Mouse (Mus musculus) lung, postnatal 25 days (tissue): ENCODE data around the gene Pik3r6.
A peak's percentile ranks its signal among the peaks of the same experiment; 100 is the strongest.

Experiments used
- DNase-seq: peaks from one replicate; pipeline ENCODE4 v3.0.0; 2022; ENCODE audit warnings: low spot score

The Pik3r6 gene

DNA sequence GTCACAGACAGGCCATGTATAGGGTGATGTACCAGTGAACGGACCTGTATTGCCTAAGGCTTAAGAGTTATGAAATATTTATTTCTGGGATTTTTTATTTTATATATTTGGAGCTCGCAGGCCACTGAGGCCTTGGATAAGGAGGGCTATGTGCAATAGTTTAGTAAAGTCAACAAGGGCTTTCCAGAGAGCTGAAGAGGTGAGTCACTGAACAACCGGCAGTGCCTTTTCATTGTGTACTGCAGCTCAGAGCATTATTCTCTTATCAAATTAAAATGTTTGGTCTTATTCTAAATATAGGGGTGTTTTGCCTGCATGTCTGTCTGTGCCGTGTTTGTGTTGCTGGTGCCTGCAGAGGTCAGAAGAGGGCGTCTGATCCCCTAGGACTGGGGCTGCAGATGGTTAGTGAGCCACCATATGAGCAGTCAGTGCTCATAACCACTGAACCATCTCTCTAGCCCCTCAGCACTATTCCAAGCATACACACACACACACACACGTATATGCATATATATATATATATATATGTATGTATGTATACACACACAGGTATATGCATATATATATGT is 14.5 kb upstream of the Pik3r6 start:
- DNase-seq = no peak

- DNase-seq = no peak
These were observed 13.6 kb upstream of the Pik3r6 start for GRCm38 (mm10) chr11:68489236-68489635.

- no peak for DNase-seq
These were observed 10.2 kb upstream of the Pik3r6 start for GRCm38 (mm10) chr11:68492592-68492991.

DNA sequence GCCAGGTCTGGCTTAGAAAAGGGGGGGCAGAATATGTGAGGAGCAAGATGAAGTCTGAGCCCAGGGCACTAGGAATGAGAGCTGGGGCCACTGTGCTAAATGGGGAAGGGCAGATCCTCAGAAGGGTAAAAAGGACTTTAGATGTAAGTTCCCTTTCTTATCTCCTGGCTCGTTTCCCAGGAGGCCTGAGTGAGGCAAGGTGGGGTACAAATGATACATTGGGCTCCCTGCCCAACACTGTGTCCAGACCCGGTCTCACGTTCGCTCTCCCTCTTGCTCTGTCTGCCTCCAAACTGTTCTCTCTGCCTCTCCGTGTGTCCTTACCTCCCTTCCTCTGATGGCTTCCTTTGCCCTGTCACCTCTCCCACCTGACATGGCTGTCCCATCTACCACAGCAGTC is 9.1 kb upstream of the Pik3r6 start:
- DNase-seq = no peak

DNA sequence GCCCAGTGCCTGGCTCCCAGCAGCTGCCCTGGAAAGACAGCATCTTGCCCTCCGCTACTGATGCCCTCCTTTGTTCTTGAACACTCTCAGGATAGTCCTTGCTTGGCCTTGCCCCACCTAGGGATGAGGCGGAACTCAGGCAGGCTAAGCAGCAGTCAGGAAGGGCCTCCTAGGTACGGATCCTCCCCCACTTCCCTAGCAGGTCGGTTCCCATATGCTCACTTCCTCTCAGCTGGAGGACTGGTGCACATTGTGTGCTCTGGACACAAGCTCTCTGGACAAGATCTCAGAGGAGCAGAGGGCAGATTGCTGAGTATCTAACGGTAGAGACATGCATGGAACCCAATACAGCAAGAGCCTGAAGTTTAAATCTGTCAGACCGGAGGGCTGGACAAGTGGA is 5.7 kb upstream of the Pik3r6 start:
- no peak for DNase-seq

GRCm38 (mm10) chr11:68498517-68498916 is 4.3 kb upstream of the Pik3r6 start:
- DNase-seq = no peak

DNA sequence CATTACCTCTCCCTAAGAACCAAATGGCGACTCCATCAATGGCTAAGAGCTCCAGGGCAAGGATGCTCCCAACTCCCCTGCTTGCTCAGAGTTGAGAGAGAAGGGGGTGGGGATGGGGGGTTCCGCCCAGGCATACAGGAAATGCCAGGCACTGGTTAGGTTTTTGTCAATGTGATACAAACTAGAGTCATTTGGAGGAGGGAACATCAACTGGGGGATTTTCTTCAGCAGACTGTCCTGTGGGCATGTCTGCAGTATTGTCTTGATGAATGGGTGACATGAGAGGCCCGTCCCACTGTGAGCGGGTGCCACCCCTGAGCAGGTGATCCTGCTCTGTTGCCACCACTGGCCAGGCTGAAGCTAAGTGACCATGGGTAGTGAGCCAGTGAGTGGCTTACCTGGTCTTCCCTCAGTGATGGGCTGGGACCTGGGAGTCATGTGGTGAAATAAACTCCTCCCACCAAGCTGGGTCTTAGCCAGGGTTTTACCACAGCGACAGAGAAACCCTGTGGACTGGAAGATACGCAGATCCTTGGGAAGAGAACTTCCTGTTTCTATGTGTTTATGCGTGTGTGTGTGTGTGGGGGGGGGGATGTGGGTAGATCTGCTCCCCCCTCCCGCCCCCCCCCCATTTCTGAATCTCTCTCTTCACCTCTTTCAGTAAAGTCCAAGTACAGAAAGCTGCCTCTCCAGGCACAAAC is 3.7 kb upstream of the Pik3r6 start:
- no peak for DNase-seq

DNA sequence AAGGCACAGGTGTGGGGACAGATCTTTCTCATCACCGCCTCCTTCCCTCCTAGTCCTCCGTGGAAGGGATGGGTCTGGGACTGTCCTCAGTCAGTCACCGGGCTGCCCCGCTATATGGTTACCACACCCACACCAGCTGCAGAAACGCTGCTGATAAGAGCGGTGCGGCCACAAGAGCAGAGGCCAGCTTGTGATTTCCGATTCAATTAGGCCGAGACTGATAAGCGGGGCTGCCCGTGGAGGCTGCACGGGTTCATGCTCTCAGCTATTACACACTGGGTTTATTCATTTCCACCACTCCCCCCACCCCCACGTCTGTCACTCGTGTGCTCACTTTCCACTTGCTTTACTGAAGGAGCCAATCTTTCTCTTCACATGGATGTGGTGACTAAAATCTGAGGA is 1.9 kb upstream of the Pik3r6 start:
- no peak for DNase-seq

- DNase-seq = no peak
These were observed 411 bp upstream of the Pik3r6 start for GRCm38 (mm10) chr11:68502408-68502807.

GRCm38 (mm10) chr11:68504913-68505312 is 2.1 kb downstream of the Pik3r6 start:
- DNase-seq = no peak

DNA sequence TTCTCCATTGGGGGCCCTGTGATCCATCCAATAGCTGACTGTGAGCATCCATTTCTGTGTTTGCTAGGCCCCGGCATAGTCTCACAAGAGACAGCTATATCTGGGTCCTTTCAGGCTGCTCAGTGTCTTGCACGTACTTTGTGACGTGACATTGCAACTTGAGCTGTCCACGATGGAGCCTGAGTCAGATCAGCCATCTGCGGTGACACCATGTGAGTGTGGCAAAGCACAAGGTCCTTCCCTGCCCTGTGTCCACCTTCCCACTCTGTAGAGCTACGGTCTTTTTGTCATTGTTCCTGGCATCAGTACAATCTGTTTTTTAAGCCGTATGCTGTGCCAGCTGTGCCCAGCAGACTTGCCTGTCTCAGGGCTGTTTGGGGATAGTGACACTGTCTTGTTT is 4.4 kb downstream of the Pik3r6 start:
- no peak for DNase-seq

GRCm38 (mm10) chr11:68508619-68509018 is 5.8 kb downstream of the Pik3r6 start:
- no peak for DNase-seq

- no peak for DNase-seq
These were observed 6.4 kb downstream of the Pik3r6 start for GRCm38 (mm10) chr11:68509194-68509593.

DNA sequence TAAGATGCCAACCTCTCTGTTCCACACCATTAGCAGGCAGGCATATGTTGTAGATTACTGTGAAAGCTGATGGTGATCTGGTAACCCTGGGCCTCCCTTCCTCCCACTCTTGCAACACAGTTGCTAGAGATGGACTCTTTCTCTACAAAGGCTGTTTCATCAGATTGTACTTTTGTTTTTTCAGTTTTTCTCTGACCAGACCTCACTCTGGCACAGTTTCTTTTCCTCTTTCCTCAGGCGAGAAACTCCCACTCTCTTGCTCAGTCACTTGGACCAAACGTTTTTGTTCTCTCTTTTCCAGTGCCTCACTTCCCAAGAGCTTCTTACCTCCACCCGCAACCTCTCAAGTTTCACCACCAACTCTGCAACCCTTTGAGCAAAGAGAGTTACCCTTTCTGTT is 11.2 kb downstream of the Pik3r6 start:
- peak; percentile 21 for DNase-seq

DNA sequence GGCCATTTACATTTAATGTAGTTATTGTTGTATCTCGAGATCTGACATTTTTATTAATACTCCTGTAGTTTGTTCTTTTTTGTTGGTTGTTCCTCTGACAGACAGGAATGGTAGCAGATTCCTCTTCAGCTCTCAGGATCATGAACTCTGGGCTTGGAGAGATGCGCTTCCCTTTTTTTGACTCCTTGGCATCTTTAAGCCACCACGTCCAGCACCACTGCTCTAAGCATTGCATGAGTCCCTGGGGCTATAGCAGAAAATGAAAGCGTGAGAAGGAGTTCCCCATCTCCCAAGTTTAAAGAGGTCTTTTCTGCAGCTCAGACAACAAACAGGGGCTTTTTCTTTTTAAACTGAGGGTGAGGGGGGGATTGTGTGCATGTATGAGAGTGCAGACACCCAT is 16.5 kb downstream of the Pik3r6 start:
- no peak for DNase-seq

GRCm38 (mm10) chr11:68519815-68520214 is 17.0 kb downstream of the Pik3r6 start:
- no peak for DNase-seq

DNA sequence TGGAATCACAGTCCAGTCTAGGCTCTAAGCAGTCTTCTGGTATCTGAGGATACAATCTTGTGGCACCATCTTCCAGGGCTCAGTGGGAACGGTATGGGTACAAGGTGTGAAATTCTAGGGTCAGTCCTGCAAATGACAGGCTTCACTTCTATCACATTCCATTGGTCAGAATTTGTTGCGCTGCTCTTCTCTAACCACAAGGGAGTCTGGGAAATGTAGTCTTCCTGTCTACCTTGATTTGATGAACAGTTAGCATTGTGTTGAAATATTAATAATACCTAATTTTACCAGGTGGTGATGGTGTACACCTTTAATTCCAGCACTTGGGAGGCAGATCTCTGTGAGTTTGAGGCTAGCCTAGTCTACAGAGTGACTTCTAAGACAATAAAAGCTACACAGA is 17.6 kb downstream of the Pik3r6 start:
- DNase-seq = no peak

- DNase-seq = no peak
These were observed 18.5 kb downstream of the Pik3r6 start for GRCm38 (mm10) chr11:68521352-68521751.

DNA sequence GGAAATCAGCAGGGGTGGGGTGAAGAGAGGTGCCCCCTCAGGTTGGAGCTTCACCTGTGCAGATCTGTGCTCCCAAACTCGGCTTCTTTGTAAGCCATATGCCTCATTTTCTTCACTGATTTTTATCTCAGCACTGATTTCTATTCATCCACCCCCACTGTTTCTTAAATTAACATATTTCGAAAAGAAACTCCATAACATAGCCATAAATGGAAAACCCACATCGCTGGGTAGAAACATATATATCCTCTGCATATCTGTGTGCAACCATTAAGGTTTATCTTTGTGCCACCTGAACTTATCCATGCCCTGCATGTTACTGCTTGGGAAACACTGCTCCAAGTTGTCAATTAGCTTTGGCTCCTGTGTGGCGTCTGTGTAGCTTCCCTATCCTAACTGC is 23.6 kb downstream of the Pik3r6 start:
- DNase-seq = no peak

DNA sequence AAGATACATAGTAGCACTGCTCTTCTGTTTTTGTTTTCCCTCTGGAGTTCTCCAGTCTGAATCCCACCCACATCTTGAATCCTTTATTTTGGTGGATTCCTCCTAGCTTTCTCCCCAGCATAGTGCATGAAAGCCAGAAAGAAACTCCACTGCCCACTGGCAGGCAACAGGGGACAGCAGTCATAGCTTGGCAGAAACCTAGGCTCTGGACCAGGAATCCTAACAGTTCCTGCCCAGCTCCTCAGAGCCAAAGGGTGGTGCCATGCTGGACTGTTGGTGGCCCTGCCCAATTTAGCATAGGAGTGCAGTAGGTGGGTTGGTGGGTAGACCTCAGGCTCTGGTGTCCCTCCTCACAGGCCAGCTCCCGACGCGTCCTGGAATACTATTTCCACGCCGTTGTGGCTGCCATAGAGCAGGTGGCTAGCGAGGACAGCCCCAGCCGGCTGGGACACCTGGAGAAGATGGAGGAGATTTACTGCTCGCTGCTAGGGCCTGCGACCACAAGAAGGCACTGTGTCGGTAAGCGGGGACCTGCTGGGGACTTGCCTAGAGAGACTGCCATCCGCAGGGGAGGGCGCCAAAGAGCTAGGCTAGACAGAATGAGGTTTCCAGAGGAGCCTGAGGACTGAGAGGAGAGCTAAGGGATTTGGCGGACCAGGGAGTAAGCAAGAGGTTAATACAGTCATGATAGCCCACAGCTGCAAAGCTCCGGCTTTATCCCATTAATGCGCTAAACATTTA is 28.4 kb downstream of the Pik3r6 start:
- peak; percentile 52 for DNase-seq

DNA sequence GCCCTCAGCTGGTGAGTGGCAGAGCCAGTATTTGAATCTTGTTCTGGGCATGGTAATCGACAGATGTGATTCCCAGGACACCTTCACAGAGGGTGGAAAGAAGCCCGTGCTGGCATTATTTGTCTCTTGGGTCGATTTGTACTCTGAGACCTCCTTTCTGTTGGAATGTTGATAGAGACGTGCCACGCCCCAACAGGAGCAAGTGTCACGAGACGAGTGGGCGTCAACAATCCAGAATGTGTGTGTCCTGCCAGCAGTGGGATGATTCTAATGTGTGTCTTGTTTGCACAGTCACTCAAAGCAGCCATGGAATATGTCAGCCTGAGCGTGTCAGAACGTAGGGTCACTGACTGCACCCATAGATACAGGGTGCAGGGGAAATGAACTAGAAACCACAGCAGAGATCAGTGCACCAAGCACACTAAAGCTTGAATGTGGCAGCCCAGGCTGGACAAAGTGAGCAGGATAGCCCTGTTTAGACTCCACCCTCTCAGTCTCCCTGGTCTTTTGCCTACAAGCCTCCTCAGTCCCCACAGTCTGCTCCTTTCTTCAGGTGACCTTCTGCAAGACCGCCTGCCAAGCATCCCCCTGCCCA is 29.2 kb downstream of the Pik3r6 start:
- DNase-seq = no peak

DNA sequence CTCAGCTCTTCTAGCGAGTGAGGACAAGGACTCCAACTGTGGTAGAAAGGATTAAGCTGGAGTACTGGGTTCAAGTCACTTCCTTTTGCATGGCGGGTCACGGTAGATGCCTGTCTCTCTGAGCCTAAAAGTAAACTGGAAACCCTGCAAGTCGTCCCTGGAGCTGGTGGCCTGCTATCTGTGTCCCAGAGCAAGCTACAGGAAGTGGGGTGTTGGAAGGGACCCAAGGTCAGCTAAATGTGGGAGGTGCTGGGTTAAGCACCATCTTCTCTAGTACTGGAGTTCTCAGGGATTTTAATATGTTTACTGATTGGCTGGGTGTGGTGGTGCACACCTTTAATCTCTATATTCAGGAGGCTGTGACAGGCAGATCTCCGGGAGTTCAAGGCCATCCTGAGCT is 30.0 kb downstream of the Pik3r6 start:
- no peak for DNase-seq

- no peak for DNase-seq
These were observed 31.2 kb downstream of the Pik3r6 start for GRCm38 (mm10) chr11:68533971-68534475.
